Mouse (Mus musculus): ENCODE measurements around the gene Tgfb3. TPM values are rescaled to one million over a fixed set of nuclear protein-coding genes. Genes with fewer than 3 reads are reported as not detected.

The Tgfb3 gene
- polyA plus RNA-seq, 1 experiment from 2014 or later: 14.7 TPM

Other genes with a start within 250 kb of the Tgfb3 start
- 26.3 and 28.1 TPM in 2 replicates for gene Ift43, start 3.5 kb upstream of the Tgfb3 start, polyA plus RNA-seq (2014; fragmentation: Nextera tagmentation; extraction: Ambion mirVana)
- gene Gpatch2l, start 162.8 kb upstream of the Tgfb3 start, polyA plus RNA-seq (2014; fragmentation: Nextera tagmentation; extraction: Ambion mirVana): 12.7 and 14.5 TPM in 2 replicates

All from liver, embryonic 11.5 days (tissue).